Mouse (Mus musculus) hindbrain, embryonic 16.5 days (tissue): ENCODE measurements at regions not wholly inside any gene's neighbourhood (a gene's known extent, or its start where the extent isn't known, plus 50 kb on each side); places are given as distances from the start of the nearest gene placed in this dataset.

Experiments
- ATAC-seq: fragments of 200-750 bp; cut with Nextera tagmentation; 2 replicates; pipeline ENCODE4 v1.8.0; 2017; ENCODE audit warnings: moderate TSS enrichment, moderate library complexity
- H3K27ac ChIP-seq: fragments of 300-500 bp; sonication (generic); 2 replicates; pipeline ENCODE4 v1.5.1; 2014; ENCODE audit warnings: low read depth, mild to moderate bottlenecking, control low read depth, low read length, moderate library complexity
- H3K27me3 ChIP-seq: fragments of 300-500 bp; sonication (generic); replicated peaks from 2 replicates; pipeline ENCODE4 v1.6.1; 2014; ENCODE audit warnings: low read length; ENCODE audit not compliant: control insufficient read depth, insufficient read depth
- H3K36me3 ChIP-seq: fragments of 300-500 bp; sonication (generic); 2 replicates; pipeline ENCODE4 v1.6.1; 2014; ENCODE audit warnings: mild to moderate bottlenecking, low read length, moderate library complexity, mixed read lengths; ENCODE audit not compliant: control insufficient read depth, insufficient read depth
- H3K4me1 ChIP-seq: fragments of 300-500 bp; sonication (generic); 2 replicates; pipeline ENCODE4 v1.6.1; 2014; ENCODE audit warnings: low read depth, low read length; ENCODE audit not compliant: control insufficient read depth, insufficient read depth
- H3K4me2 ChIP-seq: fragments of 300-500 bp; sonication (generic); 2 replicates; pipeline ENCODE4 v1.6.1; 2014; ENCODE audit warnings: mild to moderate bottlenecking, low read length, control low read depth, moderate library complexity
- H3K4me3 ChIP-seq: fragments of 300-500 bp; sonication (generic); 2 replicates; pipeline ENCODE4 v1.5.1; 2014; ENCODE audit warnings: mild to moderate bottlenecking, low read length, control low read depth, moderate library complexity
- H3K9ac ChIP-seq: fragments of 300-500 bp; sonication (generic); 2 replicates; pipeline ENCODE4 v1.6.1; 2014; ENCODE audit warnings: low read depth, mild to moderate bottlenecking, control low read depth, low read length, moderate library complexity
- H3K9me3 ChIP-seq: fragments of 300-500 bp; sonication (generic); 2 replicates; pipeline ENCODE4 v1.6.1; 2014; ENCODE audit warnings: mild to moderate bottlenecking, low read length, moderate library complexity; ENCODE audit not compliant: control insufficient read depth
- WGBS: fragments of 180-500 bp; shearing (Covaris S2); extraction: QIAGEN DNeasy Blood & Tissue Kit; methylation state at CpG from one replicate; pipeline ENCODE4 v1.1.7; 2014; 5-methylcytosine and 5-hydroxymethylcytosine counted together

- Histone ChIP-seq H3K27ac (no peak overlapping the region), H3K4me1 (no peaks in the 10 kb centered on the region), H3K4me3 (no peak overlapping the region), H3K36me3 (no peaks in the 10 kb centered on the region), H3K9me3 (no peaks in the 10 kb centered on the region), H3K4me2 (no peak overlapping the region), H3K9ac (no peak overlapping the region), H3K27me3 (no peaks in the 10 kb centered on the region)
- ATAC-seq, result no peak
- WGBS, result 85% methylated on average over 4 of the region's 4 CpGs
Observed at GRCm38 (mm10) chr11:21427291-21428012, 56.5 kb upstream of the Ugp2 start.

- H3K9me3 ChIP-seq, result no peaks in the 10 kb centered on the region
- H3K36me3 ChIP-seq, result no peaks in the 10 kb centered on the region
- H3K27me3 ChIP-seq, result no peaks in the 10 kb centered on the region
- no peak for ATAC-seq
- no peak overlapping the region for H3K9ac ChIP-seq
- 89% methylated on average over 6 of the region's 6 CpGs for WGBS
- no peak overlapping the region for H3K4me2 ChIP-seq
- no peak overlapping the region for H3K27ac ChIP-seq
- no peaks in the 10 kb centered on the region for H3K4me1 ChIP-seq
- H3K4me3 ChIP-seq, result no peak overlapping the region
Observed at GRCm38 (mm10) chr11:21425480-21426101, 54.6 kb upstream of the Ugp2 start.

GRCm38 (mm10) chr11:21424345-21424744 is 53.3 kb upstream of the Ugp2 start:
- Histone ChIP-seq H3K27ac (no peak overlapping the region), H3K27me3 (no peaks in the 10 kb centered on the region)
- no peak for ATAC-seq

GRCm38 (mm10) chr11:21422281-21422878 is 51.4 kb upstream of the Ugp2 start:
- Histone ChIP-seq H3K36me3 (no peaks in the 10 kb centered on the region), H3K27ac (no peak overlapping the region), H3K9me3 (no peaks in the 10 kb centered on the region), H3K4me2 (no peak overlapping the region), H3K4me3 (no peak overlapping the region), H3K9ac (no peak overlapping the region), H3K4me1 (no peaks in the 10 kb centered on the region), H3K27me3 (no peaks in the 10 kb centered on the region)
- no peak for ATAC-seq
- 63% methylated on average over 2 of the region's 2 CpGs for WGBS

More at GRCm38 (mm10) chr11:21424345-21424744, 53.3 kb upstream of the Ugp2 start:
- no peak overlapping the region for H3K4me3 ChIP-seq
- H3K4me1 ChIP-seq, result no peaks in the 10 kb centered on the region
- H3K36me3 ChIP-seq, result no peaks in the 10 kb centered on the region
- no peaks in the 10 kb centered on the region for H3K9me3 ChIP-seq
- H3K4me2 ChIP-seq, result no peak overlapping the region
- no peak overlapping the region for H3K9ac ChIP-seq
